Mouse (Mus musculus): ENCODE data around the gene Lrrc56. TPM values are rescaled to one million over a fixed set of nuclear protein-coding genes. Genes with fewer than 3 reads are reported as not detected.
"Not testable (repeated sequence)": the region's sequence is repeated elsewhere in the genome, so short reads cannot be mapped to it uniquely, and the experiment has no call there.

The Lrrc56 gene
- polyA plus RNA-seq, 1 experiment from 2014 or later: 6.7 TPM

- Histone ChIP-seq H3K9me3 (no peaks in the 10 kb centered on the region), H3K4me1 (peaks cover 34% of the 10 kb centered on the region), H3K4me3 (no peak overlapping the region), H3K27ac (peak overlapping the region; percentile 96), H3K27me3 (ENCODE audit: insufficient read depth, poor library complexity, severe bottlenecking) (no peaks in the 10 kb centered on the region), H3K36me3 (peaks cover 17% of the 10 kb centered on the region)
- 87% methylated on average over 4 of the region's 4 CpGs for WGBS
- DNase-seq (ENCODE audit: low spot score): no peak
These were observed 28.8 kb downstream of the Lrrc56 start for GRCm38 (mm10) chr7:141222696-141223215.

- Histone ChIP-seq H3K36me3 (peaks cover 9% of the 10 kb centered on the region), H3K27ac (no peak overlapping the region), H3K27me3 (ENCODE audit: insufficient read depth, poor library complexity, severe bottlenecking) (no peaks in the 10 kb centered on the region)
These were observed 32.6 kb downstream of the Lrrc56 start for GRCm38 (mm10) chr7:141226535-141226934.

GRCm38 (mm10) chr7:141227796-141228195 lies 33.8 kb downstream of the Lrrc56 start:
- Histone ChIP-seq H3K27me3 (ENCODE audit: insufficient read depth, poor library complexity, severe bottlenecking) (no peaks in the 10 kb centered on the region), H3K4me1 (peaks cover 21% of the 10 kb centered on the region), H3K36me3 (peaks cover 22% of the 10 kb centered on the region), H3K4me3 (peak overlapping the region; percentile 98), H3K27ac (peak overlapping the region; percentile 96), H3K9me3 (no peaks in the 10 kb centered on the region)
- 77% methylated on average over 4 of the region's 4 CpGs for WGBS
- no peak for DNase-seq (ENCODE audit: low spot score)

More at GRCm38 (mm10) chr7:141226535-141226934, 32.6 kb downstream of the Lrrc56 start:
- Histone ChIP-seq H3K9me3 (no peaks in the 10 kb centered on the region), H3K4me3 (no peak overlapping the region), H3K4me1 (peaks cover 31% of the 10 kb centered on the region)
- 82% methylated on average over 6 of the region's 6 CpGs for WGBS
- no peak for DNase-seq (ENCODE audit: low spot score)

- peak within 1 kb of the TSS; percentile 96 for H3K27ac ChIP-seq
- peaks cover 20% of the 10 kb centered on the region for H3K4me1 ChIP-seq
- DNase-seq (ENCODE audit: low spot score): peak; percentile 95
- WGBS: under 1% methylated on average over 76 of the region's 76 CpGs
- no peaks in the 10 kb centered on the region for H3K27me3 ChIP-seq (ENCODE audit: insufficient read depth, poor library complexity, severe bottlenecking)
- H3K36me3 ChIP-seq: peaks cover 28% of the 10 kb centered on the region
- peak within 1 kb of the TSS; percentile 98 for H3K4me3 ChIP-seq
- no peaks in the 10 kb centered on the region for H3K9me3 ChIP-seq
These were observed 34.5 kb downstream of the Lrrc56 start, which contains the start of gene Phrf1 for GRCm38 (mm10) chr7:141228279-141229067. TSS of gene Phrf1 (plus strand) at chr7:141228784.

- Histone ChIP-seq H3K9me3 (no peaks in the 10 kb centered on the region), H3K36me3 (peaks cover 41% of the 10 kb centered on the region), H3K4me3 (peak overlapping the region; percentile 98), H3K4me1 (peaks cover 20% of the 10 kb centered on the region), H3K27me3 (ENCODE audit: insufficient read depth, poor library complexity, severe bottlenecking) (no peaks in the 10 kb centered on the region), H3K27ac (0 out of 2 replicates have a peak overlapping the region, but pooled peaks have one; percentile 96)
- DNase-seq (ENCODE audit: low spot score): no peak
- 62% methylated on average over 6 of the region's 6 CpGs for WGBS
These were observed 35.7 kb downstream of the Lrrc56 start for GRCm38 (mm10) chr7:141229702-141230101.

GRCm38 (mm10) chr7:141230570-141230969 lies 36.6 kb downstream of the Lrrc56 start:
- Histone ChIP-seq H3K4me3 (no peak overlapping the region), H3K9me3 (no peaks in the 10 kb centered on the region), H3K27me3 (ENCODE audit: insufficient read depth, poor library complexity, severe bottlenecking) (no peaks in the 10 kb centered on the region), H3K4me1 (peaks cover 20% of the 10 kb centered on the region), H3K27ac (no peak overlapping the region), H3K36me3 (peaks cover 49% of the 10 kb centered on the region)
- DNase-seq (ENCODE audit: low spot score): no peak
- WGBS: 90% methylated on average over 4 of the region's 4 CpGs

GRCm38 (mm10) chr7:141231111-141231510 lies 37.2 kb downstream of the Lrrc56 start:
- 94% methylated on average over 3 of the region's 3 CpGs for WGBS
- no peaks in the 10 kb centered on the region for H3K9me3 ChIP-seq
- peaks cover 20% of the 10 kb centered on the region for H3K4me1 ChIP-seq
- H3K27me3 ChIP-seq (ENCODE audit: insufficient read depth, poor library complexity, severe bottlenecking): no peaks in the 10 kb centered on the region
- peaks cover 53% of the 10 kb centered on the region for H3K36me3 ChIP-seq
- DNase-seq (ENCODE audit: low spot score): no peak
- H3K4me3 ChIP-seq: no peak overlapping the region
- H3K27ac ChIP-seq: no peak overlapping the region

GRCm38 (mm10) chr7:141231551-141231950 lies 37.6 kb downstream of the Lrrc56 start:
- H3K9me3 ChIP-seq: no peaks in the 10 kb centered on the region
- H3K4me1 ChIP-seq: peaks cover 20% of the 10 kb centered on the region
- DNase-seq (ENCODE audit: low spot score): no peak
- no peak overlapping the region for H3K27ac ChIP-seq
- peaks cover 56% of the 10 kb centered on the region for H3K36me3 ChIP-seq
- H3K27me3 ChIP-seq (ENCODE audit: insufficient read depth, poor library complexity, severe bottlenecking): no peaks in the 10 kb centered on the region
- H3K4me3 ChIP-seq: no peak overlapping the region
- WGBS: 93% methylated on average over 10 of the region's 10 CpGs

- H3K36me3 ChIP-seq: peaks cover 96% of the 10 kb centered on the region
- H3K27me3 ChIP-seq (ENCODE audit: insufficient read depth, poor library complexity, severe bottlenecking): not testable (repeated sequence)
- WGBS: 84% methylated on average over 4 of the region's 4 CpGs
These were observed 56.5 kb downstream of the Lrrc56 start for GRCm38 (mm10) chr7:141250486-141250885.

GRCm38 (mm10) chr7:141256159-141256558 lies 62.2 kb downstream of the Lrrc56 start:
- Histone ChIP-seq H3K4me3 (no peak overlapping the region), H3K27me3 (ENCODE audit: insufficient read depth, poor library complexity, severe bottlenecking) (no peaks in the 10 kb centered on the region), H3K36me3 (peaks cover 96% of the 10 kb centered on the region), H3K4me1 (no peaks in the 10 kb centered on the region), H3K9me3 (no peaks in the 10 kb centered on the region), H3K27ac (no peak overlapping the region)
- 87% methylated on average over 10 of the region's 10 CpGs for WGBS
- DNase-seq (ENCODE audit: low spot score): no peak

More at GRCm38 (mm10) chr7:141250486-141250885, 56.5 kb downstream of the Lrrc56 start:
- DNase-seq (ENCODE audit: low spot score); H3K9me3 ChIP-seq; H3K27ac ChIP-seq; H3K4me1 ChIP-seq; H3K4me3 ChIP-seq: not testable (repeated sequence)

MicroRNAs within 50 kb of the gene (microRNA counts, 519-probe panel; counts per million panel counts)
- microRNA mmu-miR-210: 7,075 counts per million, percentile 78 among the panel's probes with 10 or more counts

Small RNAs within 50 kb of the gene (microRNA-seq; reads per million reads assigned to microRNA genes)
- 1,122 reads per million, percentile 80 among the genes with 10 or more reads in this experiment for gene Mir210

Other genes with a start within 250 kb of the Lrrc56 start
- gene Ifitm5, start 243.9 kb upstream of the Lrrc56 start, polyA plus RNA-seq (2016; fragmentation: Nextera tagmentation; extraction: Ambion mirVana): 1.8 and 2.3 TPM in 2 replicates
- not detected in 2 replicates for gene Gm45717, start 238.2 kb upstream of the Lrrc56 start, polyA plus RNA-seq (2016; fragmentation: Nextera tagmentation; extraction: Ambion mirVana)
- gene Ifitm2, start 238.2 kb upstream of the Lrrc56 start, polyA plus RNA-seq (2016; fragmentation: Nextera tagmentation; extraction: Ambion mirVana): 402 and 508 TPM in 2 replicates
- gene Ifitm1, start 226.9 kb upstream of the Lrrc56 start, polyA plus RNA-seq (2016; fragmentation: Nextera tagmentation; extraction: Ambion mirVana): 3.6 and 12.5 TPM in 2 replicates
- gene Ifitm3, start 183.4 kb upstream of the Lrrc56 start, polyA plus RNA-seq (2016; fragmentation: Nextera tagmentation; extraction: Ambion mirVana): 24.5 and 32.7 TPM in 2 replicates
- gene Ifitm6, start 176.2 kb upstream of the Lrrc56 start, polyA plus RNA-seq (2016; fragmentation: Nextera tagmentation; extraction: Ambion mirVana): not detected in 2 replicates
- not detected in 2 replicates for gene Gm17387, start 165.0 kb upstream of the Lrrc56 start, polyA plus RNA-seq (2016; fragmentation: Nextera tagmentation; extraction: Ambion mirVana)
- gene B4galnt4, start 133.1 kb upstream of the Lrrc56 start, polyA plus RNA-seq (2016; fragmentation: Nextera tagmentation; extraction: Ambion mirVana): 2.6 and 12.7 TPM in 2 replicates
- gene Pkp3, start 115.9 kb upstream of the Lrrc56 start, polyA plus RNA-seq (2016; fragmentation: Nextera tagmentation; extraction: Ambion mirVana): 0.94 and 3.4 TPM in 2 replicates
- 3.0 and 5.7 TPM in 2 replicates for gene Sigirr, start 93.6 kb upstream of the Lrrc56 start, polyA plus RNA-seq (2016; fragmentation: Nextera tagmentation; extraction: Ambion mirVana)
- gene Ano9, start 76.4 kb upstream of the Lrrc56 start, polyA plus RNA-seq (2016; fragmentation: Nextera tagmentation; extraction: Ambion mirVana): 0.42 and 0.97 TPM in 2 replicates
- gene Ptdss2, start 71.8 kb upstream of the Lrrc56 start, polyA plus RNA-seq (2016; fragmentation: Nextera tagmentation; extraction: Ambion mirVana): 87.8 and 91.1 TPM in 2 replicates
- gene Rnh1, start 21.3 kb upstream of the Lrrc56 start, polyA plus RNA-seq (2016; fragmentation: Nextera tagmentation; extraction: Ambion mirVana): 103 and 105 TPM in 2 replicates
- gene Hras, start 152 bp upstream of the Lrrc56 start, polyA plus RNA-seq (2016; fragmentation: Nextera tagmentation; extraction: Ambion mirVana): 89.6 and 92.6 TPM in 2 replicates
- gene Lmntd2, start 19.9 kb downstream of the Lrrc56 start, polyA plus RNA-seq (2016; fragmentation: Nextera tagmentation; extraction: Ambion mirVana): 1.4 and 2.1 TPM in 2 replicates
- gene Rassf7, start 21.7 kb downstream of the Lrrc56 start, polyA plus RNA-seq (2016; fragmentation: Nextera tagmentation; extraction: Ambion mirVana): 22.6 and 41.4 TPM in 2 replicates
- 73.5 and 84.7 TPM in 2 replicates for gene Phrf1, start 34.6 kb downstream of the Lrrc56 start, polyA plus RNA-seq (2016; fragmentation: Nextera tagmentation; extraction: Ambion mirVana)
- 0.39 and 0.60 TPM in 2 replicates for gene Irf7, start 72.3 kb downstream of the Lrrc56 start, polyA plus RNA-seq (2016; fragmentation: Nextera tagmentation; extraction: Ambion mirVana)
- not detected in 2 replicates for gene Cdhr5, start 82.6 kb downstream of the Lrrc56 start, polyA plus RNA-seq (2016; fragmentation: Nextera tagmentation; extraction: Ambion mirVana)
- 1.7 and 5.0 TPM in 2 replicates for gene Sct, start 85.0 kb downstream of the Lrrc56 start, polyA plus RNA-seq (2016; fragmentation: Nextera tagmentation; extraction: Ambion mirVana)
- gene Drd4, start 97.8 kb downstream of the Lrrc56 start, polyA plus RNA-seq (2016; fragmentation: Nextera tagmentation; extraction: Ambion mirVana): 0.13 TPM in 1 of 2 replicates, not detected in the other
- gene Deaf1, start 133.5 kb downstream of the Lrrc56 start, polyA plus RNA-seq (2016; fragmentation: Nextera tagmentation; extraction: Ambion mirVana): 35.6 and 39.4 TPM in 2 replicates
- 39.5 and 41.2 TPM in 2 replicates for gene Tmem80, start 133.6 kb downstream of the Lrrc56 start, polyA plus RNA-seq (2016; fragmentation: Nextera tagmentation; extraction: Ambion mirVana)
- 3.1 and 8.2 TPM in 2 replicates for gene Eps8l2, start 144.7 kb downstream of the Lrrc56 start, polyA plus RNA-seq (2016; fragmentation: Nextera tagmentation; extraction: Ambion mirVana)
- 270 and 285 TPM in 2 replicates for gene Taldo1, start 198.0 kb downstream of the Lrrc56 start, polyA plus RNA-seq (2016; fragmentation: Nextera tagmentation; extraction: Ambion mirVana)
- 29.5 and 37.4 TPM in 2 replicates for gene Gatd1, start 220.0 kb downstream of the Lrrc56 start, polyA plus RNA-seq (2016; fragmentation: Nextera tagmentation; extraction: Ambion mirVana)
- 13.7 and 23.5 TPM in 2 replicates for gene Cend1, start 235.3 kb downstream of the Lrrc56 start, polyA plus RNA-seq (2016; fragmentation: Nextera tagmentation; extraction: Ambion mirVana)
- gene Slc25a22, start 243.7 kb downstream of the Lrrc56 start, polyA plus RNA-seq (2016; fragmentation: Nextera tagmentation; extraction: Ambion mirVana): 22.6 and 30.8 TPM in 2 replicates
- 18.0 and 18.2 TPM in 2 replicates for gene Pidd1, start 249.9 kb downstream of the Lrrc56 start, polyA plus RNA-seq (2016; fragmentation: Nextera tagmentation; extraction: Ambion mirVana)

Measured in heart, embryonic 10.5 days (tissue).